Mouse (Mus musculus) right cerebral cortex, postnatal 36 days (tissue): Measurements from ENCODE around the gene BC061212.
"Not testable (repeated sequence)": the region's sequence is repeated elsewhere in the genome, so short reads cannot be mapped to it uniquely, and the experiment has no call there.

Source experiments
- DNase-seq, 2 experiments: peaks; one replicate each; pipeline ENCODE4 v3.0.0; 2022; ENCODE audit warnings: low spot score in 2 of 2, mixed read lengths in 1 of 2

BC061212 gene

DNA sequence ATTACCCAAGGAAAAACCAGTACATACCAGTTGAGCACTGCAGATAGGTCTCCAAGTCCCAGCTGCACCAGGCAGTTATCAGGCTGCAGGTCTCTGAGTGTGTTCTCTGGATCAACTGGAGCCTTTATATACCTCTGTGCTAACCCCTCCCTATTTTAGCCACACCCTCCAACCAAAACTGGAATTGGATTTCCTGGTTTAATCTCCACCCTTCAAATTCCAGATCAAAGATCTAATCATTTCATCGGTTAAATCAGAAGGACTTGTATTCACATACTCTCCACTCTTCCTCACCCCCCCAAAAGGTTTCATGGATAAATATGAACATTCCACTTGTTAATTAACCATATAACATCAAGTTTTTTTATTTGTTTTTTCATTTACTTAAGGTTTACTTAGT lies at the start of gene BC061212:
BC061212 (minus strand) TSS at position 101 of the 400 bp plus-strand sequence.
- not testable (repeated sequence) for DNase-seq

GRCm38 (mm10) chr5:94076085-94076484 lies 5.7 kb upstream of the BC061212 start, which contains the start of gene Gm6351:
TSS of gene Gm6351 (plus strand) at chr5:94076385.
- not testable (repeated sequence) for DNase-seq
